Mouse (Mus musculus) CD4-positive, CD25-positive, alpha-beta regulatory T cell, adult 2 months (primary cell): ENCODE measurements at regions not wholly inside any gene's neighbourhood (a gene's known extent, or its start where the extent isn't known, plus 50 kb on each side); places are given as distances from the start of the nearest gene placed in this dataset.

ENCODE experiments used
- DNase-seq: peaks from one replicate; pipeline ENCODE4 v3.0.0-alpha.2; 2012; ENCODE audit warnings: low read depth, low spot score

DNA sequence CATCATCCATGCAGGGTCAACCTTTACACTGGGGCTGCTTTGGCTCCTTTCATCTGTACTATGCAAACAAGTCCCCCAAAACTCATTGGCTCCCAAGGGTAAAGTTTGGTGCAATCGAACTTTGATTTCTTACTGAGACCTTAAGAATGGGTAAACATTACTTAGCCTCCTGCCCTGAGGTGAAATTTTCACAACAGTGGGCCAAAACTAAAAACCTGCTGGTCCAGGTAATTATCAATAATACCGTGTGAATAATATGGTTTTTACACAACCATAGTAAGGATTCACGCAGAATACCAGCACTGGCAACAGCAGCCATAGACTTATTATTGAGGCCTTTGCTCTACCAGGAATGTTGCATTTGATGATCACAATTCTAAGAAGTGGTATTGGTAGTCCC lies 131.6 kb upstream of the Smarca2 start:
- no peak for DNase-seq

DNA sequence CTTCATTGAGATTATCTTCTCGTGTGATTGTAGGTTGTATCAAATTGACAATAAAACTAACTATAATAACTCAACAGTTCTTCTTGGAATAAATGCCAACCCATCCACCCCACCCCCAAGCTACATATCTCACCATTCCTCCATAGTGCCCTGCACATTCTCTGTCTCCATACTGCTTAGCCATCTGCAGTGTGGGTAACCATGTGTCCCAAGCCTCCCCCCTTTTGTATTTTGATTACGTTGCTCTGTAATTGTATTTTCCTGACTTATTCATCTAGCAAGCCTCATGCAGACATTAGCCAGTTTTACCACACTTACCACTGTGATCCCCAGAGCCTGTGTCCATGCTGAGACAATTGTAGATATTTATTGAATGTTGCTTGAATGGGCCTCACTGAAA lies 129.7 kb upstream of the Smarca2 start:
- no peak for DNase-seq

DNA sequence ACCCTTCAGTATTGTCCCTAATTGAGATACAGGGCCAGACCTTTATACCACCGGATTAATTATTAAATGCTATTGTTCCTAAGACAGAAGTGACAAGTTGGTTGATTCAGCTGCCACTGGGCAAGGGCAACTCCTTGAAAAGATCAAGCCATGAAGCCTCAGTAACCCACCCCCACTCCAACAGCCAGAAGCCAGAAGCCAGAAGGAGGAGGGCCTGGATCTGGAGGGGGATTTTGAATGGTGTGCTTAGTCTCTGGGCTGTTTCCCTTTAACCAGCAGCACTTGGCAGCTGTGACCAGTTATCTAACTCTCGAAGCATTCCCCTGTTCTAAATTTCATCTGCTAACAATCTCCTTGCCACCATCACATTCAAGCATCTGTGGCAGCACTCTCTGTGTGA lies 129.1 kb upstream of the Smarca2 start:
- DNase-seq = no peak

DNA sequence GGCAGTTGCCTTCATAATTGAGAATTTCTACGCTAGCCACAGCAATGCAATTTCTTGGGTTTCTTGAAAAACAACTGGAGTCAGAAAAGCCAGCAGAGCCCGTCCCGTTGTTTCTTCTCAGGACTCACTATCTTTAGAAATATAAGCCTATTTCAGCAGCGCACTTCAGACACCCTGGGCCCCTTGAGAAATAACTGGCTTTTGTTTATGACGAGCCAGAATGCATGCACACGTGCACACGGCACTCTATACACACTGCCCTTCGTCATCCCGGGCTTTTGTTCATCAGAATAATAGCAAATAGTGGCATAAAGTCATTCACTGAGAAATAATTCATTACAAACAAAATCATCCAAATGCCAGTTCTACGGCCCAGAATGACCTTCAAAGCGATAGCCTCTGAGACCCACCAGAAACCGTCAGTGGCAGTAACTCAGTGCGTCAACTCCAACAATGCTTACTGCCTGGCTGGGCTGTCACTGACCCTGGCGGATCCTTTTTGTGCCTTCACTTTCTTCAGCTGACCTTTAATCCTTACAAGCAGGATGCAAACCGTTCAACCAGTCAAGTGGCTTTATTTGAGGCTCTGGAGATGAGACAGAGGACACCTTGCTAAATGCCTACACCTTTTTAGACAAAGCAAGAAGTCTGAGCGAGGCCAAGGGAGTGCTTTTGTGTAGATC lies 126.7 kb upstream of the Smarca2 start:
- DNase-seq = no peak

DNA sequence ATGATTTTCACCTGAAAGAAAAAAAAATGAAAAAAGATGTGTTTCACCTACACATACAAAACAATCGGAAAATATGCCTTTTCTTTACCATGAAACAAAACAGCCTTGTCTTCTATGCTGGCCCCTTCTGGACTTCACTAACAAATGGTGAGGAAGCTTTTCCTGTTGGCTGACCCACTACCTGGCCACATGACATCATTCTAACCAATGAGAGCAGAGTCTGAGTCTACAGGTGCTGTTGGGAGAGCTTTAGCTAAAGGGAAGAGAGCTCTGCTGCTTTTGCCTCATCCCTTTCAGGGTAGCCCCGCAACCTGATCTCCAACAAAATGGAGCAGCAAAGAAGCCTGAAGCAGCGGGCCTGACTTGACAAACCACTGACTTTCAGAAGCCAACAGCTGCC lies 120.5 kb upstream of the Smarca2 start:
- DNase-seq = no peak

DNA sequence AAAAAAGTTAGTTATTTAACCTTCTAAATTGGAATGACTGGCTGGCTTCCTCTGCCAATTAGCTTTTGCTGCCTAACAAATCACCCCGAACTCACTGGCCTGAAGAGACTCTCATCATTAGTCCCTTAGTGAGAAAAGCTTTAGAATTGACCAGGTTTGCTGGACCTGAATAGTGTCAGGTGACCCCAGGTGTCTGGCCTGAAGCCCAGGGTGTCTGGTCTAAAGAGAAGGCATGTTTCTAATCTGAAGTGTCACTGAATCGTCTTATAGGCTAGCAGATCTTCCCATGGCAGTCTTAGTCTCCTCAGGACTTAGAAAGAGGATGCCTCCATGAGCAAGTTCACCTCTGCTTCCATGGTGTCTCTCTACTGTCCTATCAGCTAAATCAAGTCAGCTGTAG lies 112.0 kb upstream of the Smarca2 start:
- DNase-seq = no peak

DNA sequence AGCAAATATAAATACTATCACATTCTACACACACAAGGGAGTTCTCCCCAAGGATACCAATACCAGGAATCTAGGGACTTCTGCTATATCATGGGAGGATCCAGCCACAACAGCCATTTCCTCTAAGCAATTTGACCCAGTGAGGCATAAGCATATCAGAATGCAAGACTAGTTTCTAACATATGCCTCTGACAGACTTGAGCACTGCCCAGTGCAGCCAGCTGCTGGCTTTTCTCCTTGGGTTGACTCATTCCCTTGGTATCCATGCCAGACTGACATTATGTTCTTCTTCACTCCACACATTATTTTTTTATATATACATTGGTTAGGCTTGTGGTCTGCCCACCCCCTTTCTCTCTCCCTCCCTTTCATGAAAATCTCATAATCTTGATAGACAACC lies 103.8 kb upstream of the Smarca2 start:
- DNase-seq = no peak

DNA sequence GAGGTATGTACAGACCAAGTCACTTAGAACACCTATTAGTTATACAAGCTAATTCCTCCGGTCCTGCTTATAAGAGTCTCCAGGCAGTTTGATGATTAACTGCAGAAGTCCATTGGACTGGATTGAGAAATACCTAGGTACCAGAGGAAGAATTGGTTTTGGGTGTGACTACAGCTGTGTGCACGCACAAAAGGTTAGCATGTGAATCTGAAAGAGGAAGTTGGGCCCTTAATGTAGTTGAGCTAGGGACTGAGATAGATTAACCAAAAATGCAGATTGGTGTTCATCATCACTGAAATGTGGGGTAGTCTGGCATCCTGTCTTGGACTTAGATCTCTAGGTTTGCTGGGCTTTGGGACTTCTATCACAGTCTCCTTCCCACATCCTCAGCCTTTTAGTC lies 100.8 kb upstream of the Smarca2 start:
- DNase-seq = no peak

DNA sequence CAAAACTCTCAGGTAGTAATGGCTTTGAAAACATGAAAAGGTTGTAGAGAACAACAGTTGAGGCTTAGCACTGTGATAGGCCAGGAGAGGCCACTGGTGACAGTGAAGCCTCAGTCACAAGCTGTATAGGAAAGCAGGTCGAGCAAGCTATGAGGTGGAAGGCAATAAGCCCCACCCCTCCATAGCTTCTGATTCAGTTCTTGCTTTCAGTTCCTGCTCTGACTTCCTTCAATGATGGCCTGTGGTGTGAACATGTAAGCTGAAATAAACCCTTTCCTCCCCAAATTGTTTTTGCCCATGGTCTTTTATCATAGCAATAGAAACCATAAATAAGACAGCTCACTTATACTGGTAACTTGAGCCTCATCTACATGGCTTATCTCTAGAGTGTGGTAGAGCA lies 98.0 kb upstream of the Smarca2 start:
- no peak for DNase-seq

DNA sequence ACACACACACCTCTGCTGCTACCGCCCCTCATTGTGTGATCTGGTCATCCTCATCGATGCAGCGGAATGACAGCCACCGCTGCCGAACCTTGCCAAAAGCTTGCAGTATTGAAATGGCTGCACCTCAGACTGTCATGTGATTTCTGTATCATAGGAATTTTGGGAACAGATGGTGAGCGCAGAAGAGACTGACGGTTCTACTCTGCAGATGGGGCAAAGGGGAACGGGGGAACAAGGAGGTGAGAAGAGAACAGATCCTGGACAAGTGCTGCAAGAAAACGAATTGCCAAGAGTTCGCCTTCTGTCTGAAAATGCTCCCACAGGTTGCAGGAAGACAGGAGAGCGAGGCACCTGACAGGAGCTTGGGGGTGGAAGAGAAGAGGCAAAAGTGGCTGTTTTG lies 96.9 kb upstream of the Smarca2 start:
- DNase-seq = no peak

DNA sequence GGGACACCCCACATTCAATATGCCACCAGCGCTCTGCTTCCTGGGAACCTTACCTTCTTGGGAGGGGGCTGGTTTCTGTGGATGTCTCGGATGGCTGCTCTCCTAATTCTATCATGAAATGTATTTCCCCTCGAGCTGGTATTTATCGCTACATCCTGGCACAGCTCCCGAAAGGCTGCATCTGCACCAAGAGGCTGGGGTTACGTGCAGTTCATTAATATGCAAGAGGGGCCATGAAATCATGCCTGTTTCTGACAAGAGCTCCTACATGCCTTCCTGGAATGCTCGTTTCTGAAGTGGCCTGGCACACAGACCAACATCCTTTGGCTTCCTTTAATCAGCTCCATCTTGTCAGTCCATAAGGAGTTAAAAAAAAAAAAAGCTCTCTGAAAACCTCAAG lies 96.2 kb upstream of the Smarca2 start:
- no peak for DNase-seq

DNA sequence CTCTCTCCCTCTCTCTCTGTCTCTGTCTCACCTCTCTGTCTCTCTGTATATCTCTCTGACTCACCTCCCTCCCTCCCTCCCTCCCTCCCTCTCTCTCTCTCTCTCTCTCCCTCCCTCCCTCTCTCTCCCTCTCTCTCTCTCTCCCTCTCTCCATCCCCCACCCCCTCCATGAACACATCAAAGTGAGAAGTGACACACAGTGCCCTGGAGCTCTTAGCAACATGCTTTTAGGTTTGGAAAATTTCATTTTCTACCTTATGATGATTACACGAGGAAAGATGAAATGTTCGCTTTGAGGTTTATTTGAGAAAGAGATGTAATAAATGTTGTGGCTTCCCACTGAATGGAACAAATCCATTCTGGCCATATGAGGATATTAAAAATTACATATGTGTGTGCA lies 95.6 kb upstream of the Smarca2 start:
- no peak for DNase-seq

DNA sequence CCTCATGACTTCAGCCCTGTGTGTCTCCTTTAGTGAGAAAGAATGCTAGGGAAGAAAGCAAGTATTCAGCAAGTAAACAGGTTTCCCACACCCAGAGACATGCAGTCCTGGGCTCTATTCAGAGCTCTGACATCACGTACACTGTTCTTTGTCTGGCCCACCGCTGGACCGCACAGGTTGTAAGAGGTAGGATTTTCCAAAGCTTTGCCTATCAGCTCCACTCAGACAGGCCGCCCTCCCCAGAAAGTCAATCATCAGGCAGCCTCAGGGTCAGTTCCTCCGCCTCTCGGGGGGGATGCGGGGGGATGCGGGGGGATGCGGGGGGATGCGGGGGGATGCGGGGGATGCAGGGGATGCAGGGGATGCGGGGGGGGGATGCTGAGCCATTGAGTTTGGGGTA lies 94.7 kb upstream of the Smarca2 start:
- DNase-seq = no peak

DNA sequence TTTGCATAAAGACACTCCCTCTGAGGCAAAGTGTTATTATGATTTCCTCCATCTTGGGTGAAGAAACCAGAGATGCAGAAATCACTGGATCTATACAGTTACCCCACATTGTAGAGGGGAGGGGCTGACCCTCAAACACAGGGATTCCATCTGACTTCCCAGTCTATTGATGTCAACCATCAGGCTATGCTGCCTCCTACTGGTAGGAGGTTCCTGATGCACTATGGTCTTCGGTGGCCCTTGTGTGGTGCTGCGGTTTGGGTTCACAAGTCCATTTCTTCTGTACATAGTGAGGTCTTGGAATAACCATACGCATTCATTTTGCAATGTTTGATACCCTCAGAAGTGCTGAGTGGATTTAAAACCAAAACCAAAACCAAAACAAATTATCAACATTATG lies 94.0 kb upstream of the Smarca2 start:
- peak; percentile 13 for DNase-seq

DNA sequence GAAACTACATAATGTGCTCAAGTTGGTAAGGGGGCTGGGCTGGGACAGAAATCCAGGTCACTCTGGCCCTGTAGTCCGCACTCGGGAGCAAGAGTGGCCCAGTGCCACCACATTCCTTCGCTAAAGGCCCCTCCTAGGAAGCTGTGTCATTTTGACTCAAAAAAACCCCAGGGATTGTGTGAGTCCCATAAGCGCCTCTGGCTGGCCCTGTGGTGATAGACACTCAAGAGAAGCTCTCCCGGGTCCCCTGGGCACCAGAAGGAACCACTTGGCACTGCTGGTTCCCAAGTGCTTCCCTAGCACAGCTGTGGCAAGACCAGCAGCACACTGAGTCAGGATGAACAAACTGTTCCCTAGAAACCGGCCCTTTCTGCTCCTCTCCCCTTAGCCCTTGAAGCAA lies 93.1 kb upstream of the Smarca2 start:
- no peak for DNase-seq

DNA sequence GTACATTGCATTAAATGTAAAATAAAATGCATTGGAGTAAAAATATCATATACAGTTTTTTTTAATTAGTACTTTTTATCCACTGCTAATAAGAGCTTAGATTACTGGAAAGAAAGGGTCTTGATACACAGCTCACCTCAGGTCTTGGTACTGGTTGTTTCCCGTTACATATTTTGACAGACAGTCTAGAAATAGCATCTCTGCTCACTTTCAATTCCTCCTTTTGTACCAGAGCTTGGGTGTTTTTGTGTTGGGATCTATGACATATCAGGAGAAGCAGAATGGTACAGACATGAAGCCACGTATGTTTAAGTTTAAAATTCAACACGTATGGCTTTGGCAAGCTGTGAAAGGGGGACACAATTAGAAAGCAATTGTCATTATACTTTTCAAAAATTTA lies 80.3 kb upstream of the Smarca2 start:
- DNase-seq = no peak

DNA sequence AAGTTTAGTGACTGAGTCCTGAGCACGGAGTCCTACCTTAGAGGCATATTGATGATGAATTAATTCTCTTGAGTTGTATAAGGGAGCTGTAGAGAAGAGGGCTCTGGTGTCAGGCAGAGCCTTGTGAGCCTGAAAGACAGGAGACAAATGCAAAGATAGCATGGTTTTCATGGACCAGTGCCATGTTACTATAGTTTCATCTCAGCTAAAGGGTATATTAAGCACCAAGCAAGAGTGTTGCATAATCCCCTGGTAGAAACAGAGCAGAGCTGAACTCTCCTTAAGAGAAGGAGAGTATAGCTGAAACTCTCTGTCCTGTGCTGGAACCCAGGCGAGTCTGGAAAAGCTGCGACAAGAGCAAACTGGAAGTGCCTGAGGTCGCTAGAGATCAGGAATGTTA lies 73.5 kb upstream of the Smarca2 start:
- no peak for DNase-seq

DNA sequence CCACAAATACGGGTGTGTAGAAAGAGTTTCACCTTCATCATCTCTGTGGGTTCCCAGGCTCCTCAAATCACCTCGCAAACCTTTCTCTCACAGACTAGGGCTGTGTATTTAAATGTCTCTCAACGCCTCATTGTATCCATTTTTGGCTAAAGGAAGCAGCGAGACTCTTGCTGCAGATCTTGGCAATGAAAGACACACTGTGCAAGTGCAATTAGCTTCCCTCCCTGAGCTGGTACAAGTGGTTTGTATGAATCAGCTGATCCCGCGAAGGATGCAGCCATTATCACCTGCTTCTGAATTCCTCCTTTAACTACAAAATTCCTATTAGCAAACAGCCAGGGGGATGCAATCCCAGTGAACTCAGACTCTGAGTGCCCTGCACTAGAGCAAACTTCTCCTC lies 72.3 kb upstream of the Smarca2 start:
- no peak for DNase-seq

DNA sequence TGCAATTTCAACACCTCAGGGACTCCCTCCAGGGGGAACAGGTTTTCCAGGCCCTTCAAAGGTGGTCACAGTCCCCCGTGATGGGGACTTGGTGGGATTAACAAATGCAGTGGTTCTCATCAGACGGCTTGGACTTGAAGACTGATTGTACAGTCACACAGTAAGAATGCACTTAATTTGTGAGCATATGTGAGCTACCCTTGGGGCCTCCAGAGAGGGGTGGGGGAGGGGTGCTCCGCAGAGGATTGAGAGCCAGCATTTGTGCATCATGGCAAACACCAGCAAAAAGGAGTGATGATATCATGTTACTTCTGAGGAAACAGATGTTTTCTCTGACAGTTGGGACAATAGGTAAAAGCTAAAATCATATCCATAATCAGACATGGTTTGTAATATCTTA lies 59.2 kb upstream of the Smarca2 start:
- DNase-seq = no peak

DNA sequence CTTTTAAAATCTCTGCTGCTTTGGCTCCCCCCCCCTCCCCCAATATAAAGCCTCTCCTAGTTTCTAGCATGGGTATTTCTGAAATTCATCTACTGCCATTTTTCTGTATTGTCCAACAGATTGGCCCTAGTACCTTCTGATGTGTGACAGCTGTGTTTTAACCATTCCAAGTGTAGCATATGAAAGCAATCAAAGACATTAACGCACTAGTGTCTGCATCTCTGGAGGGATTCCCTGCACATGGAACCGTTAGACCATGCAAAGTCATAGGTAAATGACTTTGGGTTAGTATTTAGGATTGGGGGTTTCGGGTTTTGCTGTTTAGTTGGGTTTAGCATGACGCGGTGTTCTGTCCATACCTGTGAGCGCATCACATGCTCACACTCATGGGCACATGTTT lies 57.3 kb upstream of the Smarca2 start:
- DNase-seq = no peak

DNA sequence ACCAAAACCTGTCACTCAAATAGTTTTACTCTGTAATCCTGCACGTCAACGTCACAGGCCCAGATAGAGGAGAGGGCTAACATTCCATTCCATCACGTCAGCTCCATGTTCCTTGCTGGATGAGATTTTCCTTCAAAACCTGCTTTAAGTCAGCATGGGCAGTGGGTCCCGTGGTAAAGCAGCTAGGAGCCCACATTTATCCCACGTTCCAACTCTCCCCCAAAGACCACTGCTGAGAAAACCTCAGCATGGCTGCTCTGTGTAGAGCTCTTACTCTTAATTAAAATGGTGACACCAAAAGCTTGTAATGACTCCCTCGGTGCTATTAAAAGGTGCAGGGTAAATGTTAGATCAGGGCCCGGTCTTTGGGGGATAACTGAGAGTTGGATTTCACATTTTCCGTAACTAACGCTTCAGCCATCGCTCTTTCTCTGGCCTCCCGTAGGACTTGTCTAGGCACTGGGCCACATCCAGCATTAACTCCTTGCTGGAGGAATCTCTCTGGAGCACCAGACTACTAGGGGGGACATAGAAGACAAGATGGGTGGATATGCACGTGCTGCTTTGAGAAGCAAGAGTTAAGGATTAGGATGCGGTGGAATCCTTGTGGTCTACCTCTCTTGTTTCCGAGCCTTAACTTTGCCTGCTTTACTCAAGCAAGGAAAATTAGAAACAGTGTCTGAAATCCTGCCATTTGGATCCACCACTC lies 56.1 kb upstream of the Smarca2 start:
- DNase-seq = no peak

DNA sequence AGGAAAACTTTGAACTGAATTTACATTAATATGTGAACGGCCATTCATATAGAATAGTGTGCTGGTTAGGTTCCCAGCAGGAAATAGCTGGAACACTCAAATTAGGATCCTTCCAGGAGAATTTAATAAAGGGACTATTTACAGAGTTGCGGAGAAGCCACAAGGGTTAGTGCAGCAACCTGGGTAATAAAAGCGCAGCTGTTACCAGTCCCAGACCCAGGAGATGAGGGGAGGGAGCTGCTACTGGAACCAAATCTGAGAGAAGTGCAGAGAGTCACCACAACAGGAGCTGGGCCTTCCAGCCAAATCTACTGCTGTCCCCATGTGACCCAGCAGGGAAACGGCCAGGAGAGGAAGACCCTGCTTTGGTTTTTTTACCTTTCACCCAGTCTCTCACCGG lies 54.6 kb upstream of the Smarca2 start:
- no peak for DNase-seq
